Comparison of ENCODE assay signal across 10 mouse cellular contexts in the genomic region with DNA sequence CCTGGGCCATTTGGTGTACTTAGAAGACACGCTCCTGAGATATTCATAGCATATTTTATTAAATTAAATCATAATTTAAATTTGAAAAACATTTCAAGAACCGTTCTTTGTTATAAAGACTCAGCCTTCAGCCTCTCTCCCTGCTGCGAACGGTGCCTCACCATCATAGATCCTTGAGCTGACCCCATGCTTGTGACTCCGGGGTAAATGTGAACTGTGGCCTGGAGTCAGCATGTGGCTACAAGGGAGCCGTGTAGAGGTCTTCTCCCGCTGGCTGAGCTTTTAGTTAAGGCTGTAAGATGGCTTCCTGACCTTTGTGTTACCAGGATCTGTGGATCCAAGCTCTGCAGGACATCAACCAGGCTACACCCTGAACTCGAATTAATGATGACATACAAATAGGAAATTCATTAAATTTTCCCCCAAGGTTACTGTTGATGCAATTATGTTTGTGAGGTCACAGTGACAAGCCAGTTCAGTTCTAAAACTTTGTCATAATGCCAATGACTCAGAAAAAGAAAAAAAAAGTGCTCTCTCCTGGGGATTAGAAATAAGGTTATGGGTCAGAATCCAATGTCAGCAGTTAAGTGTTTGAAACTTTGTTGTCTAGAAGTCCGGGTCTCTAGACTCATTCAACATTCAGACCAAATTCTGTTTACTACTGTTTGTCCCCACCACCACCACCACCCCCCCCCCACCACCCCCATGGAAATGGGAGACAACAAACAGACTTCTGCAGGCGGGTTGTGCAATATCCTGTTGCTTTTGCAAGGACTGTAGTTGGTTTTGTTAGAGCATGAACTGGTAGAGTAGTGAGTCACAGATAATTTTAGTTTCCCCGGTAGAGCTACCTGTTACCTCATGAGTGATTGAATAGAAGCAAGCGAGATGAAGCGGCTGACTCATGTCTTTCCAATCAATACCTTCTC.
DNase-seq lines count a peak whose midpoint lies in the region; TF ChIP-seq lines count a peak whose summit lies in the region.
"Had no signal": no experiment of that assay in that cellular context is flagged by ENCODE, and none has a peak within 500 bp of the region (broad histone marks: within the 10 kb centered on the region; RNA-seq: fewer than 3 reads in every experiment).

No protein-coding gene starts in this region.

- intact Hi-C loops in gastrocnemius, adult 2 months (cut with DNase I): no loop called here
- intact Hi-C loops in gastrocnemius, postnatal 36 days (cut with DNase I): no loop called here

- no peak overlapping the region for H3ac ChIP-seq in C2C12 (ENCODE audit: control insufficient read depth, insufficient read length, low read depth)

- no peaks in the 10 kb centered on the region for H3K36me3 ChIP-seq in C2C12 (ENCODE audit: control insufficient read depth, insufficient read depth)
- H3K36me3 ChIP-seq: limb, embryonic 13.5 days had no signal

- H3K79me2 ChIP-seq in C2C12 (ENCODE audit: control insufficient read depth, insufficient read depth): no peaks in the 10 kb centered on the region

- H3K27me3 ChIP-seq in C2C12 (ENCODE audit: control insufficient read depth, insufficient read depth, insufficient read length): no peaks in the 10 kb centered on the region
- H3K27me3 ChIP-seq: limb, embryonic 13.5 days had no signal

- no peak for TF ChIP-seq CTCF in gastrocnemius, adult 2 months (IDR thresholded peaks at IDR 0.05)
- TF ChIP-seq CTCF in C2C12 (IDR thresholded peaks at IDR 0.05; ENCODE audit: control insufficient read depth, insufficient read depth, insufficient read length): no peak

- no peak overlapping the region for H3K4me3 ChIP-seq in gastrocnemius, adult 2 months
- no peak overlapping the region for H3K4me3 ChIP-seq in C2C12 (ENCODE audit: insufficient read depth, poor library complexity, severe bottlenecking)
- H3K4me3 ChIP-seq: limb, embryonic 13.5 days had no signal

- H3K79me3 ChIP-seq in C2C12 (ENCODE audit: low read depth): no peaks in the 10 kb centered on the region

- no peak for DNase-seq in gastrocnemius, adult 2 months
- no peak for DNase-seq in gastrocnemius, postnatal 36 days
- DNase-seq in brain, adult 2 months (ENCODE audit: low read depth, low spot score): peak; percentile 15
- peak; percentile 22 for DNase-seq in lung, postnatal 14 days
- no peak for DNase-seq in thymus, postnatal 36 days
- no peak for DNase-seq in testis, postnatal 14 days (ENCODE audit: low spot score)
- DNase-seq in right cerebral cortex, postnatal 10 days (ENCODE audit: low spot score in 2 of 2): no peak
- DNase-seq: cerebellum, postnatal 10 days had no signal

- peak overlapping the region; percentile 62 for H3K27ac ChIP-seq in gastrocnemius, adult 2 months
- H3K27ac ChIP-seq: limb, embryonic 13.5 days had no signal

TF ChIP-seq in C2C12, 6 proteins besides CTCF, POLR2A, EP300 and RAD21:
- TF ChIP-seq MYOG (IDR thresholded peaks at IDR 0.05; ENCODE audit: control insufficient read depth, extremely low read depth, insufficient read length): no peak
- TF ChIP-seq CEBPB (IDR thresholded peaks at IDR 0.05; ENCODE audit: low read depth): peak; percentile 85

Comparison
In these comparisons a context has a peak if more than half of its experiments do, and no peak if none do; other contexts are left out.
1. DNase-seq: peak in brain, adult 2 months (single experiment) and lung, postnatal 14 days (single experiment); none in gastrocnemius, adult 2 months (single experiment), gastrocnemius, postnatal 36 days (0 of 2), thymus, postnatal 36 days (0 of 2), testis, postnatal 14 days (single experiment) and right cerebral cortex, postnatal 10 days (0 of 2).